Mouse (Mus musculus) MEL (cell line): ENCODE measurements around the gene Reln.
A peak's percentile ranks its signal among the peaks of the same experiment; 100 is the strongest.

ENCODE experiments used
- CHD1 ChIP-seq: IDR thresholded peaks from 2 replicates; pipeline ENCODE4 v1.6.1; 2012; ENCODE audit warnings: low read depth, mild to moderate bottlenecking, inconsistent platforms, low read length, improper control_type of control experiment
- CTCF ChIP-seq, 3 experiments: IDR thresholded peaks in 2 of 3; conservative IDR thresholded peaks in 1 of 3; 2 replicates each; pipeline ENCODE4 v1.5.1; 2011 to 2012; ENCODE audit warnings: low read length in 3 of 3, low read depth in 2 of 3, mild to moderate bottlenecking in 2 of 3, improper control_type of control experiment in 1 of 3, inconsistent platforms in 1 of 3, mixed read lengths in 1 of 3, moderate library complexity in 1 of 3; ENCODE audit not compliant: control insufficient read depth in 1 of 3, insufficient read depth in 1 of 3, poor library complexity in 1 of 3, severe bottlenecking in 1 of 3
- EP300 ChIP-seq, 2 experiments: IDR thresholded peaks; 2 replicates each; pipeline ENCODE4 v1.6.1; 2011; ENCODE audit warnings: improper control_type of control experiment in 2 of 2, low read length in 2 of 2, low read depth in 1 of 2, mild to moderate bottlenecking in 1 of 2
- GATA1 ChIP-seq: IDR thresholded peaks from 2 replicates; pipeline ENCODE4 v1.6.1; 2011; ENCODE audit warnings: low read depth, low read length, improper control_type of control experiment
- MAX ChIP-seq: IDR thresholded peaks from 2 replicates; pipeline ENCODE4 v1.6.1; 2011; ENCODE audit warnings: low read length, improper control_type of control experiment
- POLR2A ChIP-seq, 2 experiments: IDR thresholded peaks; 2 replicates each; pipeline ENCODE4 v1.6.1; 2011 to 2012; ENCODE audit warnings: low read length in 2 of 2, mild to moderate bottlenecking in 2 of 2, control low read depth in 1 of 2, improper control_type of control experiment in 1 of 2, low read depth in 1 of 2, moderate library complexity in 1 of 2; ENCODE audit not compliant: control insufficient read depth in 1 of 2, insufficient read depth in 1 of 2, poor library complexity in 1 of 2

DNA sequence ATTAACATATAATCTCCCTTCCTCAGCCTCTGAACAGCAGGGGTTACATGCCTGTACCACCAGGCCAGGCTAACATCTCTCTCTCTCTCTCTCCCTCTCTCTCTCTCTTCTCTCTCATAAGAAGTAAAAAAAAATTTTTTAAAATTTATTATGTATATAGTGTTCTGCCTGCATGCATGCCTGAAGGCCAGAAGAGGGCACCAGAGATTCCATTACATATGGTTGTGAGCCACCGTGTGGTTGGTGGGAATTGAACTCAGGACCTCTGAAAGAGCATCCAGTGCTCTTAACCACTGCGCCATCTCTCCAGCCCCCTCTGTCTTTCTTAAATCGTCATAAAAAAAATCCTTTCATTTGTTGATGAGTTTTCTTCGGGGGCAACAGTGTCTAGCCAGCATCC lies 499.8 kb downstream of the Reln start:
- peak; percentile 44 to 66 (median 65); a peak in 5 of 6 replicates for TF ChIP-seq CTCF (IDR thresholded peaks at IDR 0.05 in 2 of 3, conservative IDR thresholded peaks at IDR 0.05 in 1 of 3; ENCODE audit: control insufficient read depth in 1 of 3, insufficient read depth in 1 of 3, low read depth in 2 of 3, low read length in 3 of 3, poor library complexity in 1 of 3, severe bottlenecking in 1 of 3)
- TF ChIP-seq GATA1: no peak
- no peak for TF ChIP-seq CHD1
- TF ChIP-seq EP300 (IDR thresholded peaks at IDR 0.05; ENCODE audit: low read depth in 1 of 2, low read length in 2 of 2): no peak
- TF ChIP-seq POLR2A (IDR thresholded peaks at IDR 0.05; ENCODE audit: control insufficient read depth in 1 of 2, insufficient read depth in 1 of 2, low read depth in 1 of 2, low read length in 2 of 2, poor library complexity in 1 of 2): no peak
- TF ChIP-seq MAX: no peak
